Mouse (Mus musculus): Measurements from ENCODE around the gene Grik2.

DNA sequence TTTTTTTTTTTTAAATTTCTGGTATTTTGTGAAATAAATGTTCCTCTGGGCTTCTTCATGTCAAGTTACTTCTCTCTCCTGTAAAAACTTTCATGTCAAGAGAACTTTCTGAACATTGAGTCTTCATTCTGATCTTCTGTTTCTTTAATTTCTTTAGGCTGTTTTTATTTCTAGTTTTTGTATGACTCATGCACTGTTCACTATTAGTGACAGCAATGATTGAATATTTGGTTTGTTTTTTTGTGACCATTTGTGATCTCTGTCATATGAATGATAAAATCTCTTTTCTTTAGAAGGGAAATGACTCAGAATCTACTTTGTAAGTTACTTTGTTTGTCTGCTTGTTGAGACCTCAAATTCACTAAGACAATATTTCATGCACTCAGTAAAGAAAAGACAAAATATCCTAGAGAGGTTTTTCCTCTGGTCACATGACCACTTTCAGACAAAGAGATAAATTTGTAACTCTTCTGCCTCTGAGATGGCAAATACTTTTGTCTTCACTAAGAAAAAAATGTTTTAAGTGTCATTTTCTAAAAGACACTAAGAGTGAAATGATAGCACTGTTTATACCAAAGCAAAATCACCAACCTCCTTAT is 596.7 kb downstream of the Grik2 start:
- TF ChIP-seq EP300 (optimal IDR thresholded peaks at IDR 0.05) = no peak
- no peak for TF ChIP-seq CTCF (IDR thresholded peaks at IDR 0.05; ENCODE audit: low read depth)
